16 mouse cellular contexts compared by ENCODE assay signal in genomic region chr3:122708485-122708884, GRCm38 (mm10).
"Had no signal": no experiment of that assay in that cellular context is flagged by ENCODE, and none has a peak within 500 bp of the region (broad histone marks: within the 10 kb centered on the region; RNA-seq: fewer than 3 reads in every experiment).

No protein-coding gene starts in this region.

- ATAC-seq: intestine, embryonic 15.5 days; liver, postnatal 0 days had no signal

- H3K27ac ChIP-seq: limb, embryonic 12.5 days; limb, embryonic 15.5 days; liver, embryonic 14.5 days had no signal

- H3K9me3 ChIP-seq: intestine, embryonic 15.5 days; limb, embryonic 12.5 days; limb, embryonic 15.5 days had no signal

- DNase-seq: kidney, adult 18-20 months; kidney, adult 9 months; kidney, postnatal 14 days; kidney, postnatal 4 days; left cerebral cortex, postnatal 4 days; liver, postnatal 0 days; lung, postnatal 4 days; midbrain, embryonic 14.5 days; thymus, adult 2 months; thymus, postnatal 25 days had no signal

- H3K9ac ChIP-seq: intestine, embryonic 15.5 days; limb, embryonic 12.5 days; limb, embryonic 15.5 days; liver, embryonic 14.5 days; liver, postnatal 0 days had no signal

- H3K27me3 ChIP-seq: intestine, embryonic 15.5 days; limb, embryonic 12.5 days; limb, embryonic 15.5 days had no signal

- H3K4me3 ChIP-seq: intestine, embryonic 15.5 days; limb, embryonic 12.5 days; limb, embryonic 15.5 days had no signal

- H3K36me3 ChIP-seq: intestine, embryonic 15.5 days; limb, embryonic 12.5 days; limb, embryonic 15.5 days had no signal

- H3K4me1 ChIP-seq: limb, embryonic 12.5 days; limb, embryonic 15.5 days had no signal

- H3K4me2 ChIP-seq: intestine, embryonic 15.5 days; limb, embryonic 12.5 days; limb, embryonic 15.5 days; liver, embryonic 11.5 days; midbrain, embryonic 11.5 days had no signal
